Mouse (Mus musculus): ENCODE results near the gene Adamts13. TPM values are rescaled to one million over a fixed set of nuclear protein-coding genes. Genes with fewer than 3 reads are reported as not detected.

Gene Adamts13
- total and polyA plus RNA-seq, 2 experiments from 2014 or later, result not detected

- Histone ChIP-seq H3K4me2 (ENCODE audit: low read depth, low read length) (no peak overlapping the region), H3K36me3 (replicated peaks; ENCODE audit: control insufficient read depth, insufficient read depth, low read length) (no peaks in the 10 kb centered on the region), H3K4me1 (ENCODE audit: control insufficient read depth, insufficient read depth) (no peaks in the 10 kb centered on the region), H3K4me3 (ENCODE audit: low read depth, low read length) (no peak overlapping the region), H3K27ac (ENCODE audit: low read depth) (no peak overlapping the region), H3K9ac (replicated peaks; ENCODE audit: low read depth, low read length) (no peak overlapping the region), H3K27me3 (ENCODE audit: control insufficient read depth, insufficient read depth, low read length) (no peaks in the 10 kb centered on the region), H3K9me3 (replicated peaks; ENCODE audit: control insufficient read depth, low read length) (no peaks in the 10 kb centered on the region)
- WGBS, result 64% methylated on average over 1 of the region's 1 CpGs
- ATAC-seq (ENCODE audit: insufficient read depth, low read depth) (no peak), DNase-seq (ENCODE audit: low spot score) (no peak)
- TF ChIP-seq CTCF (IDR thresholded peaks at IDR 0.05; ENCODE audit: low read depth) (no peak), EP300 (IDR thresholded peaks at IDR 0.05; ENCODE audit: low read depth) (no peak)
Observed at GRCm38 (mm10) chr2:26980361-26980760, 7.1 kb downstream of the Adamts13 start.

- Histone ChIP-seq H3K27me3 (ENCODE audit: control insufficient read depth, insufficient read depth, low read length) (no peaks in the 10 kb centered on the region), H3K9ac (replicated peaks; ENCODE audit: low read depth, low read length) (no peak overlapping the region), H3K4me2 (ENCODE audit: low read depth, low read length) (no peak overlapping the region), H3K36me3 (replicated peaks; ENCODE audit: control insufficient read depth, insufficient read depth, low read length) (no peaks in the 10 kb centered on the region), H3K4me1 (ENCODE audit: control insufficient read depth, insufficient read depth) (no peaks in the 10 kb centered on the region), H3K4me3 (ENCODE audit: low read depth, low read length) (no peak overlapping the region), H3K9me3 (replicated peaks; ENCODE audit: control insufficient read depth, low read length) (no peaks in the 10 kb centered on the region), H3K27ac (ENCODE audit: low read depth) (no peak overlapping the region)
- no peak for DNase-seq (ENCODE audit: low spot score)
- ATAC-seq (ENCODE audit: insufficient read depth, low read depth), result no peak
- 84% methylated on average over 2 of the region's 2 CpGs for WGBS
- TF ChIP-seq EP300 (IDR thresholded peaks at IDR 0.05; ENCODE audit: low read depth) (no peak), CTCF (IDR thresholded peaks at IDR 0.05; ENCODE audit: low read depth) (no peak)
Observed at GRCm38 (mm10) chr2:26984179-26984578, 11.0 kb downstream of the Adamts13 start.

- H3K27ac ChIP-seq (ENCODE audit: low read depth), result no peak overlapping the region
- WGBS, result 78% methylated on average over 5 of the region's 5 CpGs
Observed at GRCm38 (mm10) chr2:26984640-26985039, 11.4 kb downstream of the Adamts13 start.

GRCm38 (mm10) chr2:26993936-26994335, 20.7 kb downstream of the Adamts13 start:
- ATAC-seq (ENCODE audit: insufficient read depth, low read depth) (no peak), DNase-seq (ENCODE audit: low spot score) (no peak)
- Histone ChIP-seq H3K4me1 (ENCODE audit: control insufficient read depth, insufficient read depth) (no peaks in the 10 kb centered on the region), H3K36me3 (replicated peaks; ENCODE audit: control insufficient read depth, insufficient read depth, low read length) (no peaks in the 10 kb centered on the region), H3K27ac (ENCODE audit: low read depth) (no peak overlapping the region), H3K9ac (replicated peaks; ENCODE audit: low read depth, low read length) (no peak overlapping the region), H3K27me3 (ENCODE audit: control insufficient read depth, insufficient read depth, low read length) (no peaks in the 10 kb centered on the region), H3K4me3 (ENCODE audit: low read depth, low read length) (no peak overlapping the region), H3K4me2 (ENCODE audit: low read depth, low read length) (no peak overlapping the region), H3K9me3 (replicated peaks; ENCODE audit: control insufficient read depth, low read length) (no peaks in the 10 kb centered on the region)
- WGBS, result 60% methylated on average over 3 of the region's 3 CpGs
- TF ChIP-seq CTCF (IDR thresholded peaks at IDR 0.05; ENCODE audit: low read depth), result no peak
- TF ChIP-seq EP300 (IDR thresholded peaks at IDR 0.05; ENCODE audit: low read depth), result no peak

More at GRCm38 (mm10) chr2:26984640-26985039, 11.4 kb downstream of the Adamts13 start:
- DNase-seq (ENCODE audit: low spot score) (no peak), ATAC-seq (ENCODE audit: insufficient read depth, low read depth) (no peak)
- Histone ChIP-seq H3K9me3 (replicated peaks; ENCODE audit: control insufficient read depth, low read length) (no peaks in the 10 kb centered on the region), H3K4me1 (ENCODE audit: control insufficient read depth, insufficient read depth) (no peaks in the 10 kb centered on the region), H3K36me3 (replicated peaks; ENCODE audit: control insufficient read depth, insufficient read depth, low read length) (no peaks in the 10 kb centered on the region), H3K9ac (replicated peaks; ENCODE audit: low read depth, low read length) (no peak overlapping the region), H3K4me2 (ENCODE audit: low read depth, low read length) (no peak overlapping the region), H3K27me3 (ENCODE audit: control insufficient read depth, insufficient read depth, low read length) (no peaks in the 10 kb centered on the region), H3K4me3 (ENCODE audit: low read depth, low read length) (no peak overlapping the region)
- TF ChIP-seq CTCF (IDR thresholded peaks at IDR 0.05; ENCODE audit: low read depth) (no peak), EP300 (IDR thresholded peaks at IDR 0.05; ENCODE audit: low read depth) (no peak)

- ATAC-seq (ENCODE audit: insufficient read depth, low read depth), result no peak
- no peak overlapping the region for H3K9ac ChIP-seq (replicated peaks; ENCODE audit: low read depth, low read length)
- WGBS, result 82% methylated on average over 1 of the region's 1 CpGs
Observed at GRCm38 (mm10) chr2:26997498-26997897, 24.3 kb downstream of the Adamts13 start.

GRCm38 (mm10) chr2:26997993-26998392, 24.8 kb downstream of the Adamts13 start:
- ATAC-seq (ENCODE audit: insufficient read depth, low read depth) (no peak), DNase-seq (ENCODE audit: low spot score) (no peak)
- WGBS, result 85% methylated on average over 6 of the region's 7 CpGs
- Histone ChIP-seq H3K9me3 (replicated peaks; ENCODE audit: control insufficient read depth, low read length) (no peaks in the 10 kb centered on the region), H3K27ac (ENCODE audit: low read depth) (no peak overlapping the region), H3K4me3 (ENCODE audit: low read depth, low read length) (no peak overlapping the region), H3K4me2 (ENCODE audit: low read depth, low read length) (no peak overlapping the region), H3K9ac (replicated peaks; ENCODE audit: low read depth, low read length) (no peak overlapping the region), H3K27me3 (ENCODE audit: control insufficient read depth, insufficient read depth, low read length) (no peaks in the 10 kb centered on the region), H3K4me1 (ENCODE audit: control insufficient read depth, insufficient read depth) (no peaks in the 10 kb centered on the region), H3K36me3 (replicated peaks; ENCODE audit: control insufficient read depth, insufficient read depth, low read length) (no peaks in the 10 kb centered on the region)
- TF ChIP-seq CTCF (IDR thresholded peaks at IDR 0.05; ENCODE audit: low read depth), result no peak
- no peak for TF ChIP-seq EP300 (IDR thresholded peaks at IDR 0.05; ENCODE audit: low read depth)

More at GRCm38 (mm10) chr2:26997498-26997897, 24.3 kb downstream of the Adamts13 start:
- H3K9me3 ChIP-seq (replicated peaks; ENCODE audit: control insufficient read depth, low read length), result no peaks in the 10 kb centered on the region
- no peaks in the 10 kb centered on the region for H3K36me3 ChIP-seq (replicated peaks; ENCODE audit: control insufficient read depth, insufficient read depth, low read length)
- H3K4me2 ChIP-seq (ENCODE audit: low read depth, low read length), result no peak overlapping the region
- H3K27me3 ChIP-seq (ENCODE audit: control insufficient read depth, insufficient read depth, low read length), result no peaks in the 10 kb centered on the region
- H3K27ac ChIP-seq (ENCODE audit: low read depth), result no peak overlapping the region
- no peak for DNase-seq (ENCODE audit: low spot score)
- H3K4me3 ChIP-seq (ENCODE audit: low read depth, low read length), result no peak overlapping the region
- TF ChIP-seq CTCF (IDR thresholded peaks at IDR 0.05; ENCODE audit: low read depth) (no peak), EP300 (IDR thresholded peaks at IDR 0.05; ENCODE audit: low read depth) (no peak)
- H3K4me1 ChIP-seq (ENCODE audit: control insufficient read depth, insufficient read depth), result no peaks in the 10 kb centered on the region

Measured in heart, postnatal 0 days (tissue).